Mouse (Mus musculus): ENCODE data around the gene Msx1. TPM values are rescaled to one million over a fixed set of nuclear protein-coding genes. Genes with fewer than 3 reads are reported as not detected.

The Msx1 gene
- total RNA-seq, 2 experiments from 2014 or later = 7.0 to 16.7 TPM

DNA sequence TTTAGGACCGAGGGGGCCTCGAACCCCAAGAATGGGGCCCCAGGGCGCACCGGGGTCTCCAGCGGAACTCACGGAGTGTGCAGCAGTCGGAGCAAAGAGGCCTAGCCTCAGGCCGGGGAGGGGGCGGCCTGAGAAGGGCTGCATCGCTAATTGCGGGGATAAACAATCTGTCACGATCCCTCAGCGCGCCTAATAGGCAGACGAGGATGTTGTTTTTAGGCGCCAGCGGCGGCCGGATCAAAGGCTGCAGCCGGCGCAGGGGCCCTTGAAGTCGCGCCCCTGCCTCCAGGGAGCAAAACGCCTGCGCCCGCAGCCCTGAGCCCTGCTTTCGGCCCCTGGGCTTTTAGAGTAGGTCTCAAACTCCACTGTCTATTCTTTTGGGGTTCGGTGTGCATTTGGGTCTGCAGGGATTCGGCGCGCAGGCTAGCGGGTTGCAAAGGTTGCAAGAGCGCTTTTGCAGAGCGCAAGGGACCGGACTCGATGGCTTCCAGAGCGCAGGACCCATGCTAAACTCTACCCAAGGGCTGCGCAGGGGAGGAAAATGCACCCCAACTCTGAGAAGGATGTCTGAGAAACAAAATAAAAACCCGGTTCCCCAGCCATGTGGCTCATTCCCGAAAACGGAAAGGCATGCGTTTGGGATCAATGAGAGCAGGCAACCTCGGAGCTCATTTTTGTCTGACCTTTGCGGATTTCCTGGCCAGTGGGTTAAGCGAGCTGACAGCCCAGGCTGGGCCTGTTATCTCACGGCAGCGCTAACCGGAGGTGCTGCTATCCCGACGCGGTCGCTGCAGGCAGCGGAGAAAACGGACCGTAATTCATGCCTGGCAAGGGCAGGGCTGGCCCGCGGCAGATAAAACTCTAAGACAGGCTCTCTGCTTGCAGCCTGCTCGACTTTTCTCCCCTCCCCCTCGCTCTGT, 2.6 kb upstream of the Msx1 start:
- DNase-seq (ENCODE audit: low spot score in 2 of 2) = no peak

DNA sequence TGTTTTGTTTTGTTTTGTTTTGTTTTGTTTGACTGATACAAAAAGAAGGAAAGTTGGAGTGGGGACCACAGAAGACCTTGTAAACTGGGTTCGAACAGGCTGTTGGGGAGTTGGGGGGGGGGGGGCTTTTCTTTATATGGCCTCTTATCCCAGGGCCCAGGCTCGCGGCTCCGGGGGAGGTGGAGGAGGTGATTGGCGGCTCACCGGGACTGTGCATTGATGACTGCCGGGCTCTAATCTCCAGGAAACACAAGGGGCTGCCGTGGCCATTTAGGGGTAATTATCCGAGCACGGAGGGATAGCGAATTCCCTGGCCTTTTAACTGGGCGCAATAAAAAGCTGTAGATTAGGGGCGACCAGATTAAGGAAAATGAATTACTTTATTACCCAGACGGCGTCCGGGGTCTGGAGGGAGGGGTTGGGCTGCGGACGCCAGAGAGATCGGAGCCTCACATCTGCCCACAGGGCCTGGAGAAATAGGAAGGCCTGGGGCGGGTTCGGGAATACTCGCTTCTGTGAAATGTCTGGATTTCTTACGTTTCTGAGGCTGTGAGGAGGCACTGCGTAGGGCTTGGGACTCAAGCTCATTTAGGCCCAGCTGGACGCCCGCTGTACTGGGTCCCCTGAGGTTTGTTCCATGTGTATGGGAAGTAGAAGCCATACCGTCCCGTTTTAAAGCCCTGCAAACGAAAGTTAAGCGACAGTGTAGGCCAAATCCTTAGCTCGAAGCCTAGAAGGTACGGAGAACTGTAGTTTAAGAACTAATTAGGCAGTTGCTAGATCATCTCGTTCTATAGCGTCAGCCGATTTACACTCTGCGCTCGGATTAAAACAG, 1.4 kb upstream of the Msx1 start:
- no peak for DNase-seq (ENCODE audit: low spot score in 2 of 2)

DNA sequence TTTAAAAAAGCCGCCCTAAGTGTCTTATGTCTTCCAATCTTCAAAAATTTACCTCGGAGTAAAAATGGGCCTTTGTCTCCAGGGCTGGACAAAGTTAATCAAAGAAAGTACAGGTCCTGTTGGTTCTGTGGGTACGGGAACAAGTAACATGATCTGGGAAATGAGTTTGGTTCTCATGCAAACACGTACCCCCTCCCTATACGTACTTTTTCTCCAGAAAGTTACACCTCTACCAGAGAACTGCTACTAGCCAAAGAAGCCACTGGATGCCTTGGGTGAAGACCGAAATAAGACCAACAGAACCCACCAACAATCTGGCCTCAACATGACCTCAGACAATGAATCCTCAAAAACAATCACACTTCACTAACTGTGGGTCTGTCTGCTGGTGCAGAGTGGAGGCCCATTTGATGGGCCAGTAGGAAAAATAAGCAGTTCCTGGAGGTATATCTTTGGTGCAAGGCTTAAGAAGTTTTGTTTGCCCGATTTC, 773 bp upstream of the Msx1 start:
- DNase-seq (ENCODE audit: low spot score in 2 of 2) = no peak

DNA sequence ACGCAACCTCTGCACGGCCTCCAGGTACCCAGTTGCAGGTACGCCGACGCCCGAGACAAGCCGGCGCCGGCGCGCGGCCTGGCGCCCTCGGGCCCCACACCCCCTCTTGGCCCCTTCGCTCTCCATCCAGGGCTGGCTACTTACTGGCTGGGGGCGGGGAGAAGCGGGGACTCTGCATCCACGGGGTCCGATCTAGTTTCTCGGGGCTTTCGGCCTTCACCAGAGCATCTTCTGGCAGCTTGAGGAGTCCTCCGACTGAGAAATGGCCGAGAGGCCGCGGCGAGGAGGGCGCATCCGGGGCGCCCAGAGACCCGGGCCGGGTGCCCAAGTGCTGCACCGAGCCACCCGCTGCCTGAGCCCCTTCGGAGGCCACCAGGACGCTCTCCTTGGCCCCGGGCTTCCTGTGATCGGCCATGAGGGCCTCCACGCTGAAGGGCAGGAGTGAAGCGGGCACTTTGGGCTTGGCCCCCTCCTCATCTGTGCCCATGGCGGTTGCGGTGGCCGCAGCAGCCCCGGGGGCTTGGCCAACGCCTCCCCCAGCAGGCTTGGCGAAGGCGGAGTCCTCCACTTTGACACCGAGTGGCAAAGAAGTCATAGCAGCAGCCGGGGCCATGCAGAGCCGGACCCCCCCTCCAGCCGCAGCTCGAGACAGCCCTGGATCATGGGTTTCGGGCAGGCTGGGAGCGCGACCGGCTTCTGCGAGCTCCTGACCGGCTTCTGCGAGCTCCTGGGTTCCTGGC, 492 bp downstream of the Msx1 start:
- DNase-seq (ENCODE audit: low spot score in 2 of 2) = peak in 1 of 2 experiments; percentile 8

DNA sequence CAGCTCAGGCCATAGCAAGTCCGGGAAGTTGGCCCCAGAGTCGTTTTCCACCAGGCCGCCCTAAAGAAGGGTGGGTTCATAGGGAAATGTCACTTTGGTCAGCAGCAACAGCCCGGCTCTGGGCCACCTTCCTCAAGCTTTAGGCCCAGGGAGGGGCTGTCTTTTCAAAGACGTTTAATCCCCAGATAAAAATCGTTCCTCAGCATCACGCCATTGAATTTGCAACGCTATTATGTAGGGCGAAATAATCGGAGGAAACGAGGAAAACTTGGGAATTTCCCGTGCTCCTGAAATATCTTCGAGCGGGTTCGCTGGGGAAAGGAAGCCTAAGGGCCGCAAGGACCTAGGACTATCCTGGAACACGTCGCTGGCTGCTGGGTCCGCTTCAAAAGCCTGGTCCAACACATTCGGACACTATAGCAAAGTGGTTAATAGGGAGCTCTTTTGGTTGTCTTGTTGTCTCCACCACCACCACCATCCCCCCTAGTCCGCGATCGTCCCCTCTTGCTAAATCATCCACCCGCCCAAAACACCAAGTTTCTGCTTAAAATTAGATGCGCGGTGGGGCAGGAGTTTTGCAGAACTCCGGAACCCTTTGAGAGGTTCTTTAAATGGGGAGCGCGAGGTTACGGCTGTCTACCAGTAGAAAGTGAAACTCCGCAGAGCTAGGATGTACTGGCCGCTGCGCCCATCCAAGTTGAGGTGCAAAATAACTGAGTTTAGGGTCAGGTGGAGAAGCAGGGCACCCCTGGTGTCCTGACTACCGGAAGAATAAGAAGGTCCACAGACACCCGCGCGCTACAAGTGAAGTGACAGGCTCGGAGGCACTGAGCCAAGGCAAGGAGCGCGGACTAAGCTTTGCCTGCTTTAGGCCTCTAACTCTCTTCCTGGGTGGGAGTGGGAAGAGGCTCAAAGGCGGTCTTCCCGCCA, 1.3 kb downstream of the Msx1 start:
- DNase-seq (ENCODE audit: low spot score in 2 of 2) = peak in 1 of 2 experiments; percentile 9

DNA sequence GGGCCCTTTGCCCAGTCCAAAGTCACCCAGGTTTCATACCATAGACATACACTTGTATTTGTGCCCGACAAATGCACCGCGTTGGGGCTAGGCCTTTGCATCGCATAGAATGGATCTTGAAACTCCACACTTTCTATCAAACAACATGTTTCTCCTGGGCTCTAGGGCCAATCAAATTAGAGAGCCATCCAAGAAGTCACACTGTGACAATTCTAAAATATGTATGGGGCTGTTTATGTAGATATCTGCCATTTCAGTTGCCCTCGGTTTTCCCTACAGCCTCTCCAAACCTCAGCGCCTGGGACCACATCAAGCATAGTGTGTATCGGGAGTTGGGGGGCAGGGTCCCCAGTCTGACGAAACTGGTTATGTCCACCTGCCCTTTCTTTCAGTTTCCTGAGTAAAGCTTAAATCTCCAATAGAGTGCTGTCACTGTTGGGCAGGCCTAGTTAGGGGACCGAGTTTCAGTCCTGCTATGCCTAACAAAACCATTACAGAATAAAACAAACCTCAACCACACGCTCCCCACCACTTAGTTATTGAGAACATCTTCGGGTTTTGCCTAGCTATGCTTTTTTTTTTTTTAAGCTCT, 2.2 kb downstream of the Msx1 start:
- DNase-seq (ENCODE audit: low spot score in 2 of 2) = peak in 1 of 2 experiments; percentile 2

DNA sequence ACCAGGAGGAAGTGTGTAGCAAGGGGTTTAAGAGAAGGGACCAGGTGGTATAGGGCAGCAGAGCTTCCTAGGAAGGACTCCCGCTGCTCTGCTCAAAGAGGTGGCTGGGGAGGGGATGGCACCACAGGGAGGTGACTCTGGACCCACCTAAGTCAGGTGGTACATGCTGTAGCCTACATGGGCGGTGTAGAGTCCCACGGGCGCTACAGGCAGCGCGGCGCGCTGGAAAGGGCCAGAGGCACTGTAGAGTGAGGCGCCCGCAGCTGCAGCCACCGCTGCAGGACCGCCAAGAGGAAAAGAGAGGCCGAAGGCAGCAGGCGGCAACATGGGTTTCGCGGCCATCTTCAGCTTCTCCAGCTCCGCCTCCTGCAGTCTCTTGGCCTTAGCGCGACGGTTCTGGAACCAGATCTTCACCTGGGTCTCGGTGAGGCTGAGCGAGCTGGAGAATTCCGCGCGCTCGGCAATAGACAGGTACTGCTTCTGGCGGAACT, 3.2 kb downstream of the Msx1 start:
- no peak for DNase-seq (ENCODE audit: low spot score in 2 of 2)

DNA sequence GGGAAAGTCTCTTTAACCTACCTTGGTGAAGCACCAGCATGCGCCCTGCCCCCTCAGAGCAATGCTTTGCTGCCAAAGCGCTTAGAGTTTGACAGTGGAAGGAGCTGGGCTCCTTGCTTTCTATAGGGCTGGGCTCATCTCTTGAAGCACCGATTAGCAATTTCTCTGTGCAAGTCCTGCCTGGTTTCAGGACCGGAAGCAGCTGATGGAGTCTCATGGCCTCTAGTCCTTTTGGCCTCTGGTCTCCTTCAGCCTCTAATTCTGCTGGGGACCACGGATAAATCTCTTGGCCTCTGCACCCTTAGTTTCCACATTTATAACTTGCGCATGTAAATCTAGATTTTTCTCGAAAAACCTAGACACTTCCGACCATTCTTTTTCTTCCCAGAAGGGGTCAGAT, 3.7 kb downstream of the Msx1 start:
- DNase-seq (ENCODE audit: low spot score in 2 of 2) = no peak

DNA sequence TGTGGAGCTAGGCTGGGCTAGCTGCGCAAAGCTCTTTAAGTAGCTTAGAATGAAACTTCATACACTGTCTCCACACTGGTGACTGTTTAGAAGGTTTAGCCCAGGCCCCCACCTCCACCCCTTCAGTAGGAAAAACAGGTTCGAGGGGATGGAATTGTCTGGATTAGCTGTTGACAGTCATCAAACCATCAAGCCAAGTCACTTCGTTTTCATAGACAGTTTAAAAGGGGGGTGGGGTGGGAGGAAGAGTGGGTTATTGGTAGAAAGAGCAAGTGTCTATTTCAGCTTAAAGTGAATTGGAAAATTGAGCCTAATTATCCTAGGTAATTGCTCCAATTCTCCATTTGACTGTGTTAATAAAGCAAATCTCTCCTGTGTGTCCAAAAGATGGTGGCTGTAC, 4.4 kb downstream of the Msx1 start:
- no peak for DNase-seq (ENCODE audit: low spot score in 2 of 2)

DNA sequence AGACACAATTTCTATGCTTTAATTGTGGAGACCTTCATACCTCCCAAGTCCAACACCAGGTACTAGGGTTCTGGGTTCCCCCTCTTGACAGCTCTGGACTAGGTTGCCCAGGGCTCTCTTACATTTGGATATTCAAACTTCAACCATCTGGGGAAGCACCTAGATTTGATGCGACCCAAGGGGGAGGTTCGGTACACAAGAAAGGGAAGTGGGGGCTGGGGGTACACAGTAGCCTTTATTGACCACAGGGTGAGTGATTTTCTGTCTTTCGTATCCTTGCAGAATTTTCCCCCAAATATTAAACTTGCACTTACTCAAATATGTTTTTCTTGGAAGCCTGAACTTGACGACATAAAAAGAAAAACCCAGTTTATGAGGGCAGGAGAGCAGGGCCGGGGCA, 4.8 kb downstream of the Msx1 start:
- DNase-seq (ENCODE audit: low spot score in 2 of 2) = no peak

DNA sequence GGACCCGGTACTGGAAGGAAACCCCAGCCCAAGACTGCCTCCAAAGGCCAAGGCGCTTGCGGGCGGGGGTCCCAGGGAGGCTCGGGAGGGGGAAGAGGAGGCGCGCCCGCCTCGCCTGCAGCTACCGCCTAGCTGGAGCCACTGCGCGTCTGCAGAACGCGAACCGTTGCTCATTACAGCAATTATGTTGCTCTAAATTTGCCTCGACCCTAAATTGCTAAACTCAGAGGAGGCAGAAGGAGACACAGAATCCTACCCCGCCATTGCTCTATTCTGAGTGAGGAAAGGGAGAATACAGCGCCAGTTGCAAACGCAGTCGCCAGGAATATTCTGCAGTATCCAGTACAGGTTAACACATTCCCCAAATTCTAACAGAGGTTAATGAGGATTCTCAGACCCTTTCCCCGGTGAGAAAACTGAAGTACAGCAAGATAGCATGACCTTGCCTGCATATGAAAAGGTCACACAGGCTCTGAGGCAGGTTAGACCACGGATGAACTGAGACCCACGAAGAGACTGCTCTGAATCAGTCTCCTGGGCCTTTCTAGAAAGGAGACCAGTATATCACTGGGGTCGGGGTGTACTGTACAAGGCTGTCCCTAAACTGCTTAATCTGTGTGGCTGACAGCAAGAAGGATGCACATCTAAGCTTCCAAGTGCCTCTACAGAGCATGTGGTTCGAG, 5.7 kb downstream of the Msx1 start:
- no peak for DNase-seq (ENCODE audit: low spot score in 2 of 2)

DNA sequence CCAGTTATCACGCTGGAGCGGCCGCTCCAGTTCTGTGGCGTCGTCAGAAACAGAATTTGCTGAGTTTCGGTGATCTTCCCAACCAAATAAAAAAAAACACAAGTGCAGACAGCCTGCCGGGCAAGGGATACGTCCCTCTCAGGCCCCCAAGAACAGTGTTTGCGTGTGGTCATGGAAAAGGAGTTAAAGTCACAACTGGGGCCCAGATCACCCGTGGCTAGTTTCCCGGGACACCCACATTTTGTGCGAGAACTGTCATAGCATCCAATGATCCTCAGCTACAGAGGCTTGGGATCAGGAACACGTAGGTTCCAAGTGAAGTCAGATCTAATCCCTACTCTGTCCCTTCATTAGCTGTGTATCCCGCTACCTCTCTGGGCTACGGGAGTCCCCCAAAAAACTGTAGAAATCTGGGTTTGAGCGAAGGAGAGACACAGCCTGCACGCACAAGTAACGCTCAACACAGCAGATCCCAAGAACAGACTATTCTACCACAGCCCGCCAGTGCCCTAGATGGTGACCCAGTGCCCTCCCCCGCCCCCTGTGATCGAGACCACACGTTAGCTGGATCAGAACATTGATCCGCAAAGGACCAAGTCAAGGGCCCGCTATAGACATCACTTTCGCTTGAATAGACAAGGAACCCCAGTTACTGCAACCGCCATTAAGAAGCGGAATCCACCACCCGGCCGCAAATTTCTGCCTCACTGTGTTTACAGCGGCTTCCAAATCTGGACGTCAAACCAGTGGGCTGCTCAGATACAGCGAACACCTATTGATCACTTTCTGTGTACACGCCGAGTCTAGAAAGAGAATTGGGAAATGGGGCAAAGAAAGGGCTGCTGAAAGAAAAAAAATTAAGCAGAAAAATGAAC, 6.5 kb downstream of the Msx1 start:
- DNase-seq (ENCODE audit: low spot score in 2 of 2) = peak in 1 of 2 experiments; percentile 2

DNA sequence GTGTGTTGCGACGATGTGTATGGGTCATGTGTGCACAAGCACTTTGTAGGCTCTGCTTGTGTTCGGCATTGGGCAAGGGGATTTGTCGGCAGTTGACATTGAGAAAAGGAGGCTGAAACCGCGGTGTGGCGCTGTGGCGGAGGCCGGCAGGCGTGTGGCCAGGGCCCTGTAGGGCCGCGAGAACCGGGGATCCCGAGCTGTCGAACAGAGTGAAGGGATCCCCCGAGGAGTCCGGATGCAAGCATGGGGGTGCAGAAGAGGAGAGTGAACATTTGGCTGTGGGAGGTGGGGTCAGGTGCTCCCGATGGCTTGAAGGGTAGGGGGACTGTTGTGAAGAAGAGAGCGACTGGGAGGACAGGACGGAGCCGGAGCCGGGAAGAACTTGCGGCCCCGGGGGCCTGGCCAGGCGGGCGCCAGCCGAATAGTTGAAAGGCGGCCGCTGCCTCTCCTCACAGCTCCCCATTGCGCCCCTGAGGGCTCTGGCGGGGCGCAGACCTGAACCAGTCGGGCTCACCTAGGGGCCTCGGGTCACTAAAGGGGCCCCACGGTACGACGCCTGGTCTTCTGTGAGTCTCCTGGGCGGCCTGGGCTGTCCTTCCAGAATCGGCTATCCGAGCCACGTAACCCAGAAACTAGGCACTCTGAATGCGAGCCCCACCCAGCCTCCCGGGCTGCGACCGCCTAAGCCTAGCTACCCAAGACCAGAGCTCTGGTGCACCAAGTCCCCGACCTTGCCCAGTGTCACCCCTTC, 7.3 kb downstream of the Msx1 start:
- peak in 1 of 2 experiments; percentile 19 for DNase-seq (ENCODE audit: low spot score in 2 of 2)

DNA sequence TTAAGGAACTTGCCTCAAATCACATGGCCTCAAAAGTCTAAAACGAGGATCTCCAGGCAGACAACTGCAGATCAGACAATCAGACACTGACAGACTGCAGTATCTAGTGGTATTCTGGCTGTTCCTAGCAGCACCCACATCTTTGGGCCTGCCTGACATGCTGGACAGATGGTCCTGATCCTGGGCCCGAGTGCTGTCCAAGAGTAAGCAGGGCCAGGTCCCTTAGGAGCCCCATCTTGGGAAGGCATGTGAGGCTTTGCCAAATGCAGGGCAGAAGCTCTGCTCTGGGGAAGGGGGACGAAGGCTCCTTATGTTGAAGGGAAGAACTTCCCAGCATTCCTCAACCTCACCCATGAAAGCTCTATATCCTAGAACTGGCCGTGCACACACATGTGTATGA, 8.5 kb downstream of the Msx1 start:
- DNase-seq (ENCODE audit: low spot score in 2 of 2) = no peak

DNA sequence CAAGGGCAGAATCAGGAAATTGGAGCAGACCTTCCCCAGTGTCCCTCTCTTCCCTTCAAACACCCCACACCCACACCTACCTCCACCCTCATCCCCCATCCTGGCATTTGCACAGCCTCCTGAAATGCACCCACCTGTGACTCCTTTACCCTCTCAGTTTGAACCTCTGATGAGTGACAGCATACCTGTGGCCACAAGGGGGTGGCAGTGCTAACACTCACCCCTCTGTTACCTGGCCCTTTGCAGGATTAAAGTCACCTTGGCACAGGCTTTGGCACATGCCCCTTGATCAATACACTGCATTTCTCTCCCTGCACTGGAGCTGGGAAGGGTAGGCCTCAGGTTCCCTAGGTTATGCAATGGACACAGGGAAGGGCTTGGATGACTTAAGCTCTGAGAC, 10.2 kb downstream of the Msx1 start:
- no peak for DNase-seq (ENCODE audit: low spot score in 2 of 2)

DNA sequence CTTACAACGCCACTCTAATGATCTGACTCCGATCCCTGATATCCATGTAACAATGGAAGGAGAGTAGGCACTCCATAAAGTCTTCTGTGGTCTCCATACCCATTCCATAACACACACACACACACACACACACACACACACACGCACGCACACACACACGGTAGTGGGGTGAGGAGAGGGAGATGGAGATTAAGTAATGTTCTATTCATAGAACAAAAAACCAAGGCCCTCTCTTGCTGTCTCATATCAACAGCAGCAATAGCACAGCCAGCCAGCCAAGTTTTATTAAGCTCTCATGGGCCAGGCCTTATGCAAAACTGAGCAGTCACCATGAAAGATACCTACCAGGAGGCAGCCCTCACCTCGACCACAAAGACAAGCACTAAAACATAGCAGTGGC, 19.1 kb downstream of the Msx1 start:
- DNase-seq (ENCODE audit: low spot score in 2 of 2) = no peak

DNA sequence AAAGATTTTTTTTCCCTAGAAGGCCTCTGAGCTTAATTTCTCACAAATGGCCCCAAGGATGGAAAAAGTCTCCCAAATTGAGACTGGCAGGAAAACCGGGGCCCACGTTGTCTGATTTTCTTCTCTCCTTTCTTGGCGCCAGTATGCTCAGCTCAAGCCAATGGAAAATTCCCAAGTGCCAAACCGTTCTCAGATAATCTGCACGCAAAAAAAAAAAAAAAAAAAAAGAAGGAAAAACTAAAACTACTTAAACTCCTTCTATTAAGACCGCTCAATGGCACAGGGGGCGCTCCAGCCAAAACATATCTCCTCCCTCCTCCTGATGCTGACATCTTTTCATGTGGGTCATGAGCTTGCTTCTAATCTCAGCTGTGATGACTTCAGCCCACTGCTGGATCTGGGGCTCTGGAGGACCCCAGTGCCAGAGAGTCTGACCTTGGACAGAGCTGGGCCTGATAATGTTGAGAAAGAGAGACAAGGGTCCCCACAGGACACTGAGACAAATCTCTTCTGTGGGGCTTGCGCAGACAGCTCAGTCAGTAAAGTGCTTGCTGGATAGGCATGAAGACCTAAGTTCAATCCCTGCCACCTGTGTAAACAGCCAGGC, 19.8 kb downstream of the Msx1 start:
- no peak for DNase-seq (ENCODE audit: low spot score in 2 of 2)

Measured in layer of hippocampus, postnatal 14 days (tissue).